Mouse (Mus musculus): ENCODE results near the gene Nyap1.
A peak's percentile ranks its signal among the peaks of the same experiment; 100 is the strongest.
"Not testable (repeated sequence)": the region's sequence is repeated elsewhere in the genome, so short reads cannot be mapped to it uniquely, and the experiment has no call there.

Gene Nyap1

GRCm38 (mm10) chr5:137744197-137744596 is 2.8 kb upstream of the Nyap1 start:
- DNase-seq, result no peak

- no peak for DNase-seq
Measured at GRCm38 (mm10) chr5:137742836-137743235, 1.4 kb upstream of the Nyap1 start.

- DNase-seq, result no peak
Measured at GRCm38 (mm10) chr5:137742048-137742447, 641 bp upstream of the Nyap1 start.

GRCm38 (mm10) chr5:137740506-137740905 is 901 bp downstream of the Nyap1 start:
- no peak for DNase-seq

GRCm38 (mm10) chr5:137739471-137739870 is 1.9 kb downstream of the Nyap1 start:
- no peak for DNase-seq

- peak; percentile 11 for DNase-seq
Measured at GRCm38 (mm10) chr5:137738516-137738915, 2.9 kb downstream of the Nyap1 start.

- DNase-seq, result peak; percentile 10
Measured at GRCm38 (mm10) chr5:137737400-137737940, 3.9 kb downstream of the Nyap1 start.

GRCm38 (mm10) chr5:137734289-137735061 is 6.9 kb downstream of the Nyap1 start:
- DNase-seq, result no peak

- DNase-seq, result no peak
Measured at GRCm38 (mm10) chr5:137733638-137734288, 7.6 kb downstream of the Nyap1 start.

GRCm38 (mm10) chr5:137726767-137727166 is 14.6 kb downstream of the Nyap1 start:
- DNase-seq, result no peak

- DNase-seq, result no peak
Measured at GRCm38 (mm10) chr5:137723840-137724239, 17.6 kb downstream of the Nyap1 start.

- not testable (repeated sequence) for DNase-seq
Measured at GRCm38 (mm10) chr5:137720558-137721164, 20.7 kb downstream of the Nyap1 start.

- DNase-seq, result no peak
Measured at GRCm38 (mm10) chr5:137719088-137719487, 22.3 kb downstream of the Nyap1 start.

- DNase-seq, result no peak
Measured at GRCm38 (mm10) chr5:137718020-137718790, 23.2 kb downstream of the Nyap1 start.

GRCm38 (mm10) chr5:137715685-137716084 is 25.7 kb downstream of the Nyap1 start:
- DNase-seq, result no peak

- DNase-seq, result no peak
Measured at GRCm38 (mm10) chr5:137713454-137713853, 28.0 kb downstream of the Nyap1 start.

GRCm38 (mm10) chr5:137706913-137707633 is 34.3 kb downstream of the Nyap1 start:
- peak; percentile 35 for DNase-seq

- no peak for DNase-seq
Measured at GRCm38 (mm10) chr5:137705242-137705641, 36.2 kb downstream of the Nyap1 start.

- no peak for DNase-seq
Measured at GRCm38 (mm10) chr5:137699850-137700249, 41.6 kb downstream of the Nyap1 start.

GRCm38 (mm10) chr5:137699080-137699479 is 42.3 kb downstream of the Nyap1 start:
- DNase-seq, result no peak

- DNase-seq, result no peak
Measured at GRCm38 (mm10) chr5:137695930-137696329, 45.5 kb downstream of the Nyap1 start.

GRCm38 (mm10) chr5:137694796-137695195 is 46.6 kb downstream of the Nyap1 start:
- DNase-seq, result no peak

All from cerebellum, adult 11 months (tissue).